Mouse (Mus musculus) midbrain, embryonic 14.5 days (tissue): ENCODE measurements around the gene Tgm2. TPM values are rescaled to one million over a fixed set of nuclear protein-coding genes. Genes with fewer than 3 reads are reported as not detected.

Source experiments
- ATAC-seq: fragments of 200-750 bp; cut with Nextera tagmentation; 2 replicates; pipeline ENCODE4 v1.8.0; 2017; ENCODE audit warnings: moderate number of reproducible peaks, moderate library complexity; ENCODE audit not compliant: low FRiP score, low TSS enrichment
- DNase-seq: peaks from one replicate; pipeline ENCODE4 v3.0.0-alpha.2; 2015
- H3K27ac ChIP-seq: fragments of 300-500 bp; sonication (generic); replicated peaks from 2 replicates; pipeline ENCODE4 v1.5.1; 2014; ENCODE audit warnings: mild to moderate bottlenecking, low read depth, low read length, moderate library complexity
- H3K27me3 ChIP-seq: fragments of 300-500 bp; sonication (generic); 2 replicates; pipeline ENCODE4 v1.6.1; 2014; ENCODE audit warnings: low read length, control low read depth, mixed read lengths; ENCODE audit not compliant: control insufficient read depth, insufficient read depth
- H3K36me3 ChIP-seq: fragments of 300-500 bp; sonication (generic); 2 replicates; pipeline ENCODE4 v1.6.1; 2014; ENCODE audit warnings: low read length, control low read depth; ENCODE audit not compliant: control insufficient read depth, insufficient read depth
- H3K4me1 ChIP-seq: fragments of 300-500 bp; sonication (generic); 2 replicates; pipeline ENCODE4 v1.6.1; 2014; ENCODE audit warnings: mild to moderate bottlenecking, antibody characterized with exemption, low read length, control low read depth; ENCODE audit not compliant: control insufficient read depth, insufficient read depth
- H3K4me2 ChIP-seq: fragments of 300-500 bp; sonication (generic); 2 replicates; pipeline ENCODE4 v1.6.1; 2014; ENCODE audit warnings: mild to moderate bottlenecking, low read length, moderate library complexity
- H3K4me3 ChIP-seq: fragments of 300-500 bp; sonication (generic); replicated peaks from 2 replicates; pipeline ENCODE4 v1.5.1; 2014; ENCODE audit warnings: low read depth, low read length
- H3K9ac ChIP-seq: fragments of 300-500 bp; sonication (generic); replicated peaks from 2 replicates; pipeline ENCODE4 v1.6.1; 2014; ENCODE audit warnings: mild to moderate bottlenecking, low read length, moderate library complexity
- H3K9me3 ChIP-seq: fragments of 300-500 bp; sonication (generic); 2 replicates; pipeline ENCODE4 v1.6.1; 2016; ENCODE audit warnings: low read length, control low read depth, mixed read lengths; ENCODE audit not compliant: control insufficient read depth
- WGBS: fragments of 180-500 bp; shearing (Covaris S2); extraction: QIAGEN DNeasy Blood & Tissue Kit; methylation state at CpG from one replicate; pipeline ENCODE4 v1.1.7; 2014; 5-methylcytosine and 5-hydroxymethylcytosine counted together
- polyA plus RNA-seq: library from polyadenylated mRNA; unstranded; fragments of >200 nt; fragmentation: Nextera tagmentation; extraction: Ambion mirVana; gene quantifications from 2 replicates; pipeline ENCODE4 v1.2.1, GENCODE M21; 2014

Tgm2 gene
- polyA plus RNA-seq, 1 experiment from 2014 or later = 6.8 TPM

GRCm38 (mm10) chr2:158105605-158106004 lies 40.6 kb downstream of the Tgm2 start:
- DNase-seq (no peak), ATAC-seq (no peak)
- 92% methylated on average over 6 of the region's 6 CpGs for WGBS
- no peak overlapping the region for H3K4me3 ChIP-seq
- H3K27ac ChIP-seq = no peak overlapping the region
- H3K27me3 ChIP-seq = no peaks in the 10 kb centered on the region
- H3K4me2 ChIP-seq = no peak overlapping the region
- H3K4me1 ChIP-seq = no peaks in the 10 kb centered on the region
- no peak overlapping the region for H3K9ac ChIP-seq
- no peaks in the 10 kb centered on the region for H3K36me3 ChIP-seq
- no peaks in the 10 kb centered on the region for H3K9me3 ChIP-seq

DNA sequence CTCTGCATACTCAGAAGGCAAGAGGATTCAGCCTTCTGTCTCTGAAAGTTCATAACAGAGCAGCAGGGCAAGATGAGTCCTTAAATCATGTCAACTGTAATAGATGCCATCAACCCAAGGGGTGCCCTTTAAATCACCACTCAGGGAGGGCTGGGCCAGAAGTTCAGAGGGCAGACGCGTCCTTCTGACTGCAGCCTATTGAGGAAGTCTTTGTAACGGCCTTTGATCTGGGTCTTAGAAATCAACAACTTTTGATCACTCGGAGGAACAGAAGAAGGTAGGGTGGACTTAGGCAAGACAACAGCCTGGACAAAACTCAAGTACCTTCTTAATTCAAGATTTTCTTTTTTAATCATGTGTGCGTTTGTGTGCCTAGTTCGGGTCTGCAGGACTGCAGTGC lies 41.3 kb downstream of the Tgm2 start:
- no peaks in the 10 kb centered on the region for H3K27me3 ChIP-seq
- no peak overlapping the region for H3K4me3 ChIP-seq
- no peak overlapping the region for H3K27ac ChIP-seq
- ATAC-seq (no peak), DNase-seq (no peak)
- no peak overlapping the region for H3K9ac ChIP-seq
- 80% methylated on average over 6 of the region's 6 CpGs for WGBS
- H3K9me3 ChIP-seq = no peaks in the 10 kb centered on the region
- H3K4me2 ChIP-seq = no peak overlapping the region
- no peaks in the 10 kb centered on the region for H3K36me3 ChIP-seq
- no peaks in the 10 kb centered on the region for H3K4me1 ChIP-seq

DNA sequence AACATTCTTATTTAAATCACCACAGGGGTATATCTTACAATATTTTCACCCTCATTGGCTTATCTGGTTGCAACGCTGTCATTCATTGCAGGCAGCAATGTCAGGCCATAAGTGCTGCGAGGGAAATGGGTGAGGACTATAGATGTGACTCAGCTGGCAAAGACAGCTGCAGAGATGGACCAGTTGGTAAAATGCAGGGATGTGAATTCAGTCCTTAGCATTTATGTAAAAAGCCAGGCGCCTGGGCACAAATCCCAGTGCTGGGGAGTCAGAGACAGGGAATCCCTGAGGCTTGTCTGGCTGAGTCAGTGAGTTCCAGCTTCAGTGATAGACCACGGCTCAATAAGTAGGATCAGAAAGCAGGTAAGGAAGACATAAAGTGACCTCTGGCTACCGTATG lies 44.5 kb downstream of the Tgm2 start:
- Histone ChIP-seq H3K27ac (no peak overlapping the region), H3K27me3 (no peaks in the 10 kb centered on the region), H3K4me2 (no peak overlapping the region), H3K9me3 (no peaks in the 10 kb centered on the region), H3K4me1 (no peaks in the 10 kb centered on the region), H3K4me3 (no peak overlapping the region), H3K9ac (no peak overlapping the region), H3K36me3 (no peaks in the 10 kb centered on the region)
- no peak for ATAC-seq
- 82% methylated on average over 5 of the region's 5 CpGs for WGBS
- no peak for DNase-seq

- Histone ChIP-seq H3K36me3 (no peaks in the 10 kb centered on the region), H3K4me1 (no peaks in the 10 kb centered on the region), H3K27ac (no peak overlapping the region), H3K4me2 (no peak overlapping the region), H3K9me3 (no peaks in the 10 kb centered on the region), H3K9ac (no peak overlapping the region), H3K4me3 (no peak overlapping the region), H3K27me3 (no peaks in the 10 kb centered on the region)
- ATAC-seq = no peak
- WGBS = 88% methylated on average over 3 of the region's 3 CpGs
- DNase-seq = no peak
Observed at GRCm38 (mm10) chr2:158099537-158099936, 46.7 kb downstream of the Tgm2 start.

GRCm38 (mm10) chr2:158098730-158099129 lies 47.5 kb downstream of the Tgm2 start:
- Histone ChIP-seq H3K27ac (no peak overlapping the region), H3K4me3 (no peak overlapping the region), H3K9me3 (no peaks in the 10 kb centered on the region), H3K27me3 (no peaks in the 10 kb centered on the region), H3K4me2 (no peak overlapping the region), H3K36me3 (no peaks in the 10 kb centered on the region), H3K4me1 (no peaks in the 10 kb centered on the region), H3K9ac (no peak overlapping the region)
- 86% methylated on average over 5 of the region's 5 CpGs for WGBS
- DNase-seq (no peak), ATAC-seq (no peak)

- Histone ChIP-seq H3K9ac (no peak overlapping the region), H3K9me3 (no peaks in the 10 kb centered on the region), H3K4me2 (no peak overlapping the region), H3K27ac (no peak overlapping the region), H3K36me3 (no peaks in the 10 kb centered on the region), H3K27me3 (no peaks in the 10 kb centered on the region), H3K4me1 (no peaks in the 10 kb centered on the region), H3K4me3 (no peak overlapping the region)
- WGBS = 81% methylated on average over 5 of the region's 5 CpGs
- DNase-seq (no peak), ATAC-seq (no peak)
Observed at GRCm38 (mm10) chr2:158097071-158097470, 49.2 kb downstream of the Tgm2 start.

DNA sequence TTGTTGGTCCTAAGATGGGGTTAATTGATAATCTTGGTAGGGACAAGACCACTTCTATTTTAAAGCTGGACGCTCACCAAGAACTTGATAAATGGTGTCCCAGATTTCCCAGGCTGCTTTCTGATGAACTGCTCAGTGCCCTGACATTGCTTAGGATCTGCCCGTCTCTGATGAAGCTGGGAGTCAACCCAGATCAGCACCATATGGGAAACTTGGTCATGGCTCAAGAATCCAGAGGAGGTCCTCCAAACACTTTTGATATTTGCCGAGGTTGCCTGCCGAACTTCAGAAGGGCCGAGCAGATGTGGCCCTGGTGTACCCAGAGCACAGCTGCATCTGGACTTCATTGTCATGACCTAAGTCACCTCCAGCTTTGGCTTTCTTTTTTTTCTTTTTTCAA lies 51.4 kb downstream of the Tgm2 start:
- Histone ChIP-seq H3K27me3 (no peaks in the 10 kb centered on the region), H3K4me3 (no peak overlapping the region), H3K4me2 (no peak overlapping the region), H3K9ac (no peak overlapping the region), H3K36me3 (no peaks in the 10 kb centered on the region), H3K27ac (no peak overlapping the region), H3K4me1 (no peaks in the 10 kb centered on the region), H3K9me3 (no peaks in the 10 kb centered on the region)
- WGBS = 95% methylated on average over 5 of the region's 5 CpGs
- ATAC-seq (no peak), DNase-seq (no peak)

GRCm38 (mm10) chr2:158094300-158094699 lies 51.9 kb downstream of the Tgm2 start:
- Histone ChIP-seq H3K4me3 (no peak overlapping the region), H3K4me2 (no peak overlapping the region), H3K9ac (no peak overlapping the region), H3K9me3 (no peaks in the 10 kb centered on the region), H3K27ac (no peak overlapping the region), H3K27me3 (no peaks in the 10 kb centered on the region), H3K4me1 (no peaks in the 10 kb centered on the region), H3K36me3 (no peaks in the 10 kb centered on the region)
- no peak for ATAC-seq
- WGBS = 81% methylated on average over 7 of the region's 7 CpGs
- no peak for DNase-seq

DNA sequence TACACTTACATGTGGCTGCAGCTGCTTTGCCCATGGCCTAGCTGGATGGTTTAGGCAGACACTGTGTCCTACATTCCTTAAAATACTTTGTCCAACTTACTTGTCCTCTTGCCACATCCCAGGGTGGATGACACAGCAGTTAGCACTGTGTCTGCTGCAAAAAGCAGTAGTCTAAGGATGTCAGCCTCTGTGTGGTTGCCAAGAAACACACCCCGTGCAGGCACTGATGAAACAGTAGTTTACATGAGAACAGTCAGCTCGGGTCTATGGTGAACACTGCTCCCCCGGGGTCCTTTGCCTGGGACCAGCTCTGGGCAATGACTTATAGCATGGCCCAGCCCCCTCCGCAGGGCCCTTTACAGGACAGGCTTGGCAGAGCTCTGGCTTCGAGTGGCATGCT lies 52.9 kb downstream of the Tgm2 start:
- H3K36me3 ChIP-seq = no peaks in the 10 kb centered on the region
- no peak overlapping the region for H3K27ac ChIP-seq
- WGBS = 50% methylated on average over 5 of the region's 5 CpGs
- no peak overlapping the region for H3K4me2 ChIP-seq
- no peaks in the 10 kb centered on the region for H3K4me1 ChIP-seq
- H3K4me3 ChIP-seq = no peak overlapping the region
- no peak overlapping the region for H3K9ac ChIP-seq
- DNase-seq (no peak), ATAC-seq (no peak)
- no peaks in the 10 kb centered on the region for H3K27me3 ChIP-seq
- H3K9me3 ChIP-seq = no peaks in the 10 kb centered on the region
